Mouse (Mus musculus): ENCODE measurements at regions not wholly inside any gene's neighbourhood (a gene's known extent, or its start where the extent isn't known, plus 50 kb on each side); places are given as distances from the start of the nearest gene placed in this dataset.

DNA sequence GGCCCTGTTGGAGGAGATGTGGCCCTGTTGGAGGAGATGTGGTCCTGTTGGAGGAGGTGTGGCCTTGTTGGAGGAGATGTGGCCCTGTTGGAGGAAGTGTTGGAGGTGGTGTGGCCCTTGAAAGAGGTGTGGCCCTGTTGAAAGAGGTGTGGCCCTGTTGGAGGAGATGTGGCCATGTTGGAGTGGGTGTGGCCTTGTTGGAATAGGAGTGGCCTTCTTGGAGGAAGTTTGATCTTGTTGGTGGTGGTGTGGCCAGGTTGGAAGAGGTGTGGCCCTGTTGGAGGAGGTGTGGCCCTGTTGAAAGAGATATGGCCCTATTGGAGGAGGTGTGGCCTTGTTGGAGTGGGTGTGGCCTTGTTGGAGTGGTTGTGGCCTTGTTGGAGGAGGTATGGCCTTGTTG lies 220.3 kb downstream of the Cryba4 start:
- no peak overlapping the region for H3K4me3 ChIP-seq
- no peak for DNase-seq (ENCODE audit: extremely low spot score, low spot score)
- no peak overlapping the region for H3K27ac ChIP-seq
- peaks cover 46% of the 10 kb centered on the region for H3K4me1 ChIP-seq
- H3K9me3 ChIP-seq, result no peaks in the 10 kb centered on the region
- H3K27me3 ChIP-seq (ENCODE audit: poor library complexity, severe bottlenecking), result peaks cover 17% of the 10 kb centered on the region; the same call in 1 of the 2 replicates
- no peaks in the 10 kb centered on the region for H3K36me3 ChIP-seq (replicated peaks)

DNA sequence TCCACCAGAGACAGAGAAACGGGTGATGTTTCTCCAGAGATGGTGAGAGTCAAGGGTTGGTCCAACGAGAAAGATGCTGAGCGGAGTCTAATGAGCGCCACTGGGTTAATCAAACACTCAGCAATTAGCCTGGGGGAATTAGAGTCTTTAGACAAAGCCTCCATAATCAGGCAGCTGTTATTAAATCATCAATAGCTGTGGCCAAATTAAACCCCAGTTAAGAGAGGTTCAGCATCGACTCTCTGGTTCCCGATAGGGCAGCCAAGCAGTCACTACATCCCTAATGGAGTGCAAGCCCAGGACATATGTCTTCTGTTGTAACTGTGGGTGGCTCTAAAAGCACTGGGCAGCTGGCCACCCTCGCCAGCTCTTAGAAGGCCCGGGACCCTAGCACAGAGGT lies 216.9 kb downstream of the Cryba4 start:
- Histone ChIP-seq H3K27ac (no peak overlapping the region), H3K4me3 (no peak overlapping the region), H3K36me3 (replicated peaks) (no peaks in the 10 kb centered on the region), H3K27me3 (ENCODE audit: poor library complexity, severe bottlenecking) (0 out of 2 replicates have a peak, but pooled peaks cover 4% of the 10 kb centered on the region), H3K4me1 (peaks cover 22% of the 10 kb centered on the region), H3K9me3 (no peaks in the 10 kb centered on the region)
- WGBS, result 79% methylated on average over 8 of the region's 8 CpGs
- no peak for DNase-seq (ENCODE audit: extremely low spot score, low spot score)

DNA sequence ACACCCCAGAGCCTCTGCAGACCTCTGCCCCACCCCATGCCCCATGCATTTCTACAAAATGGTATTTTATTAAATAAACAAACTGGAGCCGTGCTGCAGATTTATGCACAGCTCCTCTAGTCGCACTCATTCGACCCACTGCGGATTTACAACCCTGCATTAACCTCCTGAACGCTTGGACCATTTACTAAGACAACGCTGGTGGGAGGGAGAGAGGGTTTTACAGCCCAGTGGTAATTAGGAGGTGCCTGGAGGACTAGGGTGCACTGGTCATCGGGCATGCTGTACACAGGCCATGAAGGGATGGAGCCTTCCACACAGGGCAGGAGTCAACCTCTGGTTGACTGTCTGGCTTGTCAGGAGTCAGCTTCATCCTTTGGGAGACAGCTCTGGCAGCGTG lies 215.2 kb downstream of the Cryba4 start:
- Histone ChIP-seq H3K9me3 (no peaks in the 10 kb centered on the region), H3K36me3 (replicated peaks) (no peaks in the 10 kb centered on the region), H3K4me1 (peaks cover 36% of the 10 kb centered on the region), H3K27ac (no peak overlapping the region), H3K4me3 (no peak overlapping the region), H3K27me3 (ENCODE audit: poor library complexity, severe bottlenecking) (0 out of 2 replicates have a peak, but pooled peaks cover 6% of the 10 kb centered on the region)
- WGBS, result 84% methylated on average over 8 of the region's 8 CpGs
- no peak for DNase-seq (ENCODE audit: extremely low spot score, low spot score)

DNA sequence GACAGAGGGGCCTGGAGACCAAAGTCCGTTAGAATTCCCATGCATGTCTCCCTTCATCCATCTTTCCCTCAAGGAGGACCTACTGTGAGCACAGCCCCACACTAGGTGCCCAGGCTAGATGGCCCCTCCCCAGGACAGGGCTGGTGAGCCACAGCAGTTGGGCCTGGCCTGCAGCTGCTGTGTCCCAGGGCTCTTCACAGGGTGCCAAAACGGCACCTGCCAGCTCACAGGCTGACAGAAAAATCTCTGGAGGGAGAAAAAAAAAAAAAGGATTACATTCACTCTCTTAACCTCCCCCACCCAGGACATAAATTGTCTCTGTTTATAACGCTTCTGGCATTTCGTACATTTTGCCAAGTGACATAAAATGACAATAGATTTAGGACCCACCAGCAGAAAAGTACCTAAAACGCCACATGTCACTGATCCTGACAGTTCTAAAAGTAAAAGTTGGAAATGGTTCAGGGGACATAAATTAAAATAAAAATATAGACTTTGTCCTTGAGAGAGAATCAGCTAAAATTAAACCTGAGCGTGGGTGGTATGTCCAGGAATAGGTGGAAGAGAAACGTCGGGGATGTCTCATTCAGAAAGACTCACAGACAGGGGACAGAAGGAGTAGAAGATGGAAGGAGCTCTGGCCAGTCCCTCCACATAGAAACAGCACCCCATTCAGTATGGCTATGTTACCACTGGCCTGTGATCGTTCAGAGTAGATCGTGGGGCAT lies 212.5 kb downstream of the Cryba4 start:
- Histone ChIP-seq H3K4me1 (peaks cover 44% of the 10 kb centered on the region), H3K4me3 (no peak overlapping the region), H3K27ac (peak overlapping the region; percentile 51; the same call in 1 of the 2 replicates), H3K36me3 (replicated peaks) (no peaks in the 10 kb centered on the region), H3K9me3 (no peaks in the 10 kb centered on the region), H3K27me3 (ENCODE audit: poor library complexity, severe bottlenecking) (0 out of 2 replicates have a peak, but pooled peaks cover 5% of the 10 kb centered on the region)
- DNase-seq (ENCODE audit: extremely low spot score, low spot score), result no peak
- 82% methylated on average over 10 of the region's 10 CpGs for WGBS

DNA sequence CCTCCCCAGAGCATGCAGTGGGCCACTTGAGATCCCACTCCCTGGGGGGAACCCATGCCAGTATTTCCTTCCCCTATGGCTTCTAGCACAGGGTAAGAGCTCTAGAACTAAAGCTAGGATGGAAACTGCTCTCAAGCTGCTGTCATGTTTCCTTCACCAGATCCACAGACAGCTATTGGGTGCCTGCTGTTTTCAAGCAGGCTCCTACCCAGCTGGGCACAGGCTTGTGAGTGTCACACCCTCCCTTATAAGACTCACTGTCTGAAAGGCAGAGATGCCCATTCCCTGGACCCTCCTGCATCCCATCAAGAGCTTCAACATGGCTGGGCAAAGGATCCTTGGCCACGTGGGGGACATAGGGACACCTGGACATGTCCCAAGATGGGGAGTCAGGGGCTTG lies 211.6 kb downstream of the Cryba4 start:
- Histone ChIP-seq H3K27me3 (ENCODE audit: poor library complexity, severe bottlenecking) (0 out of 2 replicates have a peak, but pooled peaks cover 10% of the 10 kb centered on the region), H3K4me3 (no peak overlapping the region), H3K27ac (peak overlapping the region; percentile 51), H3K36me3 (replicated peaks) (no peaks in the 10 kb centered on the region), H3K9me3 (no peaks in the 10 kb centered on the region), H3K4me1 (peaks cover 36% of the 10 kb centered on the region)
- 55% methylated on average over 1 of the region's 1 CpGs for WGBS
- DNase-seq (ENCODE audit: extremely low spot score, low spot score), result no peak

DNA sequence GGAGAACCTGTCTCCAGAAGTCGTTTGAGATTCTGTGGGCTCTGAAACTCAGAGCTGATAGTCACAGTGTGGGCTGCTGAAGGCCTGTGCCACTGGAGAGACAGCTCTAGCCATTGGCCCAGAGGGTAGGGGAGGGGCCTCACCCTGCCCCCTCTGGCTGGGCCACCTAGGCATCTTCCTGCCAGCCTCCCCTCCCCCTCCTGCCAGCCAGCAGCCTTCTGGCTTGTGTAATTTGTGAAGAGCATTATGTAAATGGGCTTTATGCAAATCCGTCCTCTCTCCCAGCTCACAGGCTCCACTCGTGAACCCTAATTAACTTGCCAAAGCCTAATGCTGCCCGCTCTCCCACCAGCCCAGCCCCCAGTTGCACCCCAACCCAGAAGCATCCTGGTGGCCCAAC lies 211.0 kb downstream of the Cryba4 start:
- whole genome bisulfite sequencing, result 44% methylated on average over 4 of the region's 4 CpGs
- no peaks in the 10 kb centered on the region for H3K36me3 ChIP-seq (replicated peaks)
- no peaks in the 10 kb centered on the region for H3K9me3 ChIP-seq
- peak overlapping the region; percentile 51 for H3K27ac ChIP-seq
- H3K4me1 ChIP-seq, result peaks cover 30% of the 10 kb centered on the region
- no peak for DNase-seq (ENCODE audit: extremely low spot score, low spot score)
- H3K4me3 ChIP-seq, result no peak overlapping the region
- H3K27me3 ChIP-seq (ENCODE audit: poor library complexity, severe bottlenecking), result peaks cover 11% of the 10 kb centered on the region; the same call in 1 of the 2 replicates

DNA sequence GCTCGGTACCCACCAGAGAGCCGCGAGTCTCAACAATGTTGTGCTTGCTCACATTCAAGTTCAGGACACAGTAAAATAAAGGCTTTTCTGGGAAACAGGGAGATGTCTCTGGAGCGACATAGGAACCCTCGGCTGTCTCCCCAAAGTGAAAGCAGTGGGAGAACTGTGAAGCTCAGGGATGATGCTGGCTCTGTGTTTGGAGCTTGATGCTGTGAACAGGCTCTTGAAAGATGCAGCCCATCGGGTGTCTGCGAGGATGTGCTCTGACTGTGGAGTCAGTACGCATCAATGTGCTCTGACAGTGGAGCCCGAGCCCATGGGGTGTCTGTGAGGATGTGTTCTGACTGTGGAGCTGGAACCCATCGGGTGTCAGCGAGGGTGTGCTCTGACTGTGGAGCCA lies 210.1 kb downstream of the Cryba4 start:
- Histone ChIP-seq H3K27ac (peak overlapping the region; percentile 51; the same call in 1 of the 2 replicates), H3K4me3 (no peak overlapping the region)
- WGBS, result 88% methylated on average over 11 of the region's 11 CpGs

DNA sequence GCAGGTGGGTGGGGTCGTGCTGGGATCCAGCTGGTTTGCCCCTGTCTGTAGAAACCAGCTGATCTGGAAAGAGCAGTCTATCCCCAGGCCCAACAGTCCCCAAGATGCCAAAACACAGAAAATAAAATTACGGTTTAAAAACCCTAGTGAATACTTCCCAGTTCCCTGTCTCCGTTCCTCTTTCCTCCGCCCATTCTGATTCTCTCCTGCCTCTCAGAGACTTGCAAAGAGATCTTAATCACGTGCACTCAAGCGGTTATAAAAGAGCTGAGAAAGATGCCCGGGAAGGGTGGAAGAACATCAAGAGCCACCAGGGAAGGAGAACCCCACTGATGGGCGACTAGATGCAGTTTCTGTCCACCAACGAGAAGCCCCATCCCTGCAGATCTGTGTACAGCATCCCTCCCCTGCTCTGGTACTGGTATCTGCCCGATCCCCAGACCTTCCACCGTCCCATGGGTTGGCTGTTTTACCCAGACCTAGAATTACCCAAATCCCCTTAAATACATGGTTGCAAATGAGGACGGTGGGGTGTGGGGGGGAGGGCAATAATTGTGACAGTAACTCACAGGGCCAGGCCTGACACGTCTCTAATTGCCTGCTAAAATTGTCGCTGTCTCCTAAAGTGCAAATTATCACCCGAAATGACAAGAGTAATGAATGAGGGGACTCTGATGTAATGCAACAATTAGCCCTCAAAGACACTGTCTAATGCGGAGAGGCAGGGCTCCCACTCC lies 202.1 kb downstream of the Cryba4 start:
- H3K9me3 ChIP-seq, result no peaks in the 10 kb centered on the region
- 0 out of 2 replicates have a peak overlapping the region, but pooled peaks have one; percentile 20 for H3K27ac ChIP-seq
- H3K36me3 ChIP-seq (replicated peaks), result no peaks in the 10 kb centered on the region
- H3K27me3 ChIP-seq (ENCODE audit: poor library complexity, severe bottlenecking), result peaks cover 46% of the 10 kb centered on the region
- no peak for DNase-seq (ENCODE audit: extremely low spot score, low spot score)
- peaks cover 21% of the 10 kb centered on the region for H3K4me1 ChIP-seq
- 40% methylated on average over 16 of the region's 16 CpGs for WGBS
- no peak overlapping the region for H3K4me3 ChIP-seq

More for the DNA sequence above, 210.1 kb downstream of the Cryba4 start:
- Histone ChIP-seq H3K27me3 (ENCODE audit: poor library complexity, severe bottlenecking) (peaks cover 19% of the 10 kb centered on the region; the same call in 1 of the 2 replicates), H3K9me3 (no peaks in the 10 kb centered on the region), H3K36me3 (replicated peaks) (no peaks in the 10 kb centered on the region), H3K4me1 (peaks cover 27% of the 10 kb centered on the region)
- no peak for DNase-seq (ENCODE audit: extremely low spot score, low spot score)

DNA sequence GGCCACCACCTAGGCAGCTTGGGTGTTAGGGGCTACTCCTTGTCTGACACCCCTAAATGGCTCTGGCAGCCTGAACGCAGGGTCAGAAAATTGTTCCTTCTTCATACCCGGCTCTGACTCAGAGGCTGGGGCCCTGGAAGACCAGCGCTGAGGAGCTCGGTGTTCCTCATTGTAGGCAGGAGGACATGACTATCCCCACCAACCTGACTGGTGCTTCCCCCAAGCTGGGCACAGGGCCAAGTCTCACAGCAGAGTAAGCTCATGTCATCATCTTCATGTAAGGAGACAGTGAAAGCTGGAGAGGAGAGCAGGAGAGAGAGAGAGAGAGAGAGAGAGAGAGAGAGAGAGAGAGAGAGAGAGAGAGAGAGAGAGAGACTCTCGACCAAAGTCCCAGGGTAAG lies 201.4 kb downstream of the Cryba4 start:
- 72% methylated on average over 5 of the region's 5 CpGs for WGBS
- no peak overlapping the region for H3K4me3 ChIP-seq
- H3K4me1 ChIP-seq, result peaks cover 21% of the 10 kb centered on the region
- DNase-seq (ENCODE audit: extremely low spot score, low spot score), result no peak
- H3K9me3 ChIP-seq, result no peaks in the 10 kb centered on the region
- peaks cover 47% of the 10 kb centered on the region for H3K27me3 ChIP-seq (ENCODE audit: poor library complexity, severe bottlenecking)
- H3K36me3 ChIP-seq (replicated peaks), result no peaks in the 10 kb centered on the region
- peak overlapping the region; percentile 20; the same call in 1 of the 2 replicates for H3K27ac ChIP-seq

DNA sequence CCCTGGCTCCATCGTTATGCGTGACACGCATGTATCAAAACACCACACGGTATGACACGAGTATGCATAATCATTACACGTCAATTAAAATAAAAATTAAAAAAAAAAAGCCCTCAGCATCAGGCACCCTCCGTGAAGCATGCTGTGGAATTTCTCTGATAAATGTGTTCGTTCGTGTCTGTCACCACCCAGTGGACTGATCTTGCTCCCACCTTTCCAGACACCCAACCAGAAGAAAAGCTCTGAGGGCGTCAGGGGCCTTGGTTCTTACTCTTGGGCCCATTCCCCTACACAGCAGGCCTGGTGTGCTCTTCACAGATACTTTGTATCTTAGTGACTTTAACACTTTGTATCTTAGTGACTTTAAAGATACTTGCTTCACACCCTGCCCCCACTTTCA lies 200.5 kb downstream of the Cryba4 start:
- Histone ChIP-seq H3K36me3 (replicated peaks) (no peaks in the 10 kb centered on the region), H3K27ac (no peak overlapping the region), H3K4me1 (peaks cover 21% of the 10 kb centered on the region), H3K27me3 (ENCODE audit: poor library complexity, severe bottlenecking) (peaks cover 47% of the 10 kb centered on the region), H3K4me3 (no peak overlapping the region), H3K9me3 (no peaks in the 10 kb centered on the region)
- 91% methylated on average over 10 of the region's 10 CpGs for WGBS
- no peak for DNase-seq (ENCODE audit: extremely low spot score, low spot score)

DNA sequence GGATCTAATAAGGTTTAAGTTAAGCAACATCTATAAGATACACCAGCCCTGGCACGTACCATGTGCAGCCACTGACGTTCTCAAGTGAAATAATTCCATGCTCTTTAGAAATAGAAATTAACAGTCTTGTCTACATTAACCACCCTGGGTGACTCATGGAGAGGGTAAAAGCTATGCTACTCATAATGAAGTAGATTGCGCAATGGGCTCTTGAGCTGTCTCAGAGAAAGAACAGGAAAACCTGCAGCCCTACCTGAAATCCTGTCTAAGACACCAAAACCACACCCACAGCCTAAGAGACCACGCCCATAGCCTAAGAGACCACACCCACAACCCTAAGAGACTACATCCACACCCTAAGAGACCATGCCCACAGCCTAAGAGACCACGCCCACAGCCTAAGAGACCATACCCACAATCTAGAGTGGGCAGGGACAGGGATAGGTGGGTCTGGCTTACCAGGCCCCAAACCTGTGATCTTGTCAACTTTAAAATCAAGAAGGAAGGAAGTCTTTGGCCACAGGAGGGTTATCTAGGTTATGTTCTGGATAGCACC lies 198.6 kb downstream of the Cryba4 start:
- no peaks in the 10 kb centered on the region for H3K36me3 ChIP-seq (replicated peaks)
- no peak overlapping the region for H3K27ac ChIP-seq
- DNase-seq (ENCODE audit: extremely low spot score, low spot score), result no peak
- WGBS, result 84% methylated on average over 5 of the region's 5 CpGs
- H3K9me3 ChIP-seq, result no peaks in the 10 kb centered on the region
- H3K27me3 ChIP-seq (ENCODE audit: poor library complexity, severe bottlenecking), result peaks cover 33% of the 10 kb centered on the region
- H3K4me1 ChIP-seq, result peaks cover 21% of the 10 kb centered on the region
- no peak overlapping the region for H3K4me3 ChIP-seq

DNA sequence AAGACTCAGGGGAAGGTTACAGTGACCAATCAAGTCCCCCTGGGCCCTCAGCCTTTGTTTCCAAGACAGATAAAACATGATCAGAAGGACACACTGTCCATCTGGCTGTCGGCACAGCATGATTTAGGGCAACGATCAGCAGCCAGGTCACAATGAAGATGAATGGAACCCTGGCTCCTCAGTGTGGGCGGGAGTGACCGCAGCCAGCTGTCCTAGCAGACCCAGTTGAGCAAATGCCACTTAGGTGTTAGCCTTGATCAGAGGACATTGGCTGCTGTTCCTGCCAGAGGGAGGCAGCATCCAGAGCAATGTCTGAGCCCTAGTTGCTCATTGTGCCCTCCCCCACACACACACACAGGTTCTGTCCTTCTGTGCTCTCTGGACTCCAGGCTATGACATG lies 197.3 kb downstream of the Cryba4 start:
- Histone ChIP-seq H3K4me3 (no peak overlapping the region), H3K4me1 (peaks cover 13% of the 10 kb centered on the region), H3K36me3 (replicated peaks) (no peaks in the 10 kb centered on the region), H3K27ac (no peak overlapping the region), H3K27me3 (ENCODE audit: poor library complexity, severe bottlenecking) (peaks cover 21% of the 10 kb centered on the region), H3K9me3 (no peaks in the 10 kb centered on the region)
- 87% methylated on average over 4 of the region's 4 CpGs for WGBS
- DNase-seq (ENCODE audit: extremely low spot score, low spot score), result no peak

DNA sequence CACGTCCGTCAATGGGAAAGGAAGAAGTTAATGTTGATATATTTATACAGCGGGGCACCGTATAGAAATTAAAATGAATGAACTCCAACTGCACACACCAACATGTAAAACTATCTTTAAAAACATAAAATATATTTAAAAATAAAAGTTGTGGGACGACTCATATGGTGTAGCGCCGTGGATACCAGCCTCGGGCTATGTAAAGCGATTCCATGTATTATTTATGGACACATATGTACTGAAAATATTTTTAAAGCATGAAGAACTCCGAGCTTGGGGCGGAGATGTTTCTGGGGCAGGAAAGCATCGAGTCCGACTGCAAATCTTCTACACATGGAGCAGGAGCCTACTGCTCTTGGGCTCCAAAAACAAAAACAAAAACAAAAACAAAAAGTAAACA lies 182.4 kb downstream of the Cryba4 start:
- WGBS, result 91% methylated on average over 13 of the region's 13 CpGs
- Histone ChIP-seq H3K36me3 (replicated peaks) (no peaks in the 10 kb centered on the region), H3K4me3 (no peak overlapping the region), H3K9me3 (no peaks in the 10 kb centered on the region), H3K27me3 (ENCODE audit: poor library complexity, severe bottlenecking) (peaks cover 7% of the 10 kb centered on the region; the same call in 1 of the 2 replicates), H3K4me1 (peaks cover 25% of the 10 kb centered on the region), H3K27ac (no peak overlapping the region)
- no peak for DNase-seq (ENCODE audit: extremely low spot score, low spot score)
